Mouse (Mus musculus) forebrain, embryonic 16.5 days (tissue): ENCODE data around the gene Arhgap27. TPM values are rescaled to one million over a fixed set of nuclear protein-coding genes. Genes with fewer than 3 reads are reported as not detected.

ENCODE experiments used
- ATAC-seq: fragments of 200-750 bp; cut with Nextera tagmentation; 2 replicates; pipeline ENCODE4 v1.8.0; 2017; ENCODE audit warnings: mild to moderate bottlenecking, moderate library complexity
- H3K27ac ChIP-seq: fragments of 300-500 bp; sonication (generic); 2 replicates; pipeline ENCODE4 v1.5.1; 2014; ENCODE audit warnings: low read length, control low read depth
- H3K27me3 ChIP-seq: fragments of 300-500 bp; sonication (generic); replicated peaks from 2 replicates; pipeline ENCODE4 v1.6.1; 2014; ENCODE audit warnings: low read length; ENCODE audit not compliant: control insufficient read depth, insufficient read depth
- H3K36me3 ChIP-seq: fragments of 300-500 bp; sonication (generic); 2 replicates; pipeline ENCODE4 v1.6.1; 2014; ENCODE audit not compliant: control insufficient read depth, insufficient read depth
- H3K4me1 ChIP-seq: fragments of 300-500 bp; sonication (generic); replicated peaks from 2 replicates; pipeline ENCODE4 v1.6.1; 2014; ENCODE audit warnings: low read length; ENCODE audit not compliant: control insufficient read depth, insufficient read depth
- H3K4me2 ChIP-seq: fragments of 300-500 bp; sonication (generic); 2 replicates; pipeline ENCODE4 v1.6.1; 2014; ENCODE audit warnings: mild to moderate bottlenecking, low read length, control low read depth
- H3K4me3 ChIP-seq: fragments of 300-500 bp; sonication (generic); replicated peaks from 2 replicates; pipeline ENCODE4 v1.5.1; 2014; ENCODE audit warnings: mild to moderate bottlenecking, low read length, control low read depth
- H3K9ac ChIP-seq: fragments of 300-500 bp; sonication (generic); replicated peaks from 2 replicates; pipeline ENCODE4 v1.6.1; 2014; ENCODE audit warnings: low read depth, low read length, control low read depth
- H3K9me3 ChIP-seq: fragments of 300-500 bp; sonication (generic); 2 replicates; pipeline ENCODE4 v1.6.1; 2016; ENCODE audit warnings: low read length; ENCODE audit not compliant: control insufficient read depth
- WGBS: fragments of 180-500 bp; shearing (Covaris S2); extraction: QIAGEN DNeasy Blood & Tissue Kit; methylation state at CpG from one replicate; pipeline ENCODE4 v1.1.7; 2014; 5-methylcytosine and 5-hydroxymethylcytosine counted together
- polyA plus RNA-seq: library from polyadenylated mRNA; unstranded; fragments of >200 nt; fragmentation: Nextera tagmentation; extraction: Ambion mirVana; gene quantifications from 2 replicates; pipeline ENCODE4 v1.2.1, GENCODE M21; 2015

Arhgap27 gene
- polyA plus RNA-seq, 1 experiment from 2014 or later = 3.0 TPM

GRCm38 (mm10) chr11:103404618-103405017 lies 41.1 kb upstream of the Arhgap27 start:
- H3K9me3 ChIP-seq = no peaks in the 10 kb centered on the region
- H3K9ac ChIP-seq = no peak overlapping the region
- H3K4me2 ChIP-seq = no peak overlapping the region
- ATAC-seq = no peak
- H3K4me3 ChIP-seq = no peak overlapping the region
- H3K27me3 ChIP-seq = no peaks in the 10 kb centered on the region
- H3K4me1 ChIP-seq = no peaks in the 10 kb centered on the region
- H3K36me3 ChIP-seq = no peaks in the 10 kb centered on the region
- no peak overlapping the region for H3K27ac ChIP-seq

- no peaks in the 10 kb centered on the region for H3K36me3 ChIP-seq
- H3K27me3 ChIP-seq = no peaks in the 10 kb centered on the region
- ATAC-seq = no peak
- no peaks in the 10 kb centered on the region for H3K9me3 ChIP-seq
- no peak overlapping the region for H3K4me2 ChIP-seq
- no peak overlapping the region for H3K27ac ChIP-seq
- 70% methylated on average over 4 of the region's 4 CpGs for WGBS
- no peaks in the 10 kb centered on the region for H3K4me1 ChIP-seq
- no peak overlapping the region for H3K9ac ChIP-seq
- H3K4me3 ChIP-seq = no peak overlapping the region
Measured at GRCm38 (mm10) chr11:103403776-103404175, 40.3 kb upstream of the Arhgap27 start.

GRCm38 (mm10) chr11:103402738-103403137 lies 39.2 kb upstream of the Arhgap27 start:
- WGBS = 86% methylated on average over 5 of the region's 5 CpGs
- no peak for ATAC-seq
- no peaks in the 10 kb centered on the region for H3K36me3 ChIP-seq
- H3K4me1 ChIP-seq = no peaks in the 10 kb centered on the region
- H3K4me2 ChIP-seq = no peak overlapping the region
- H3K27me3 ChIP-seq = no peaks in the 10 kb centered on the region
- H3K9ac ChIP-seq = no peak overlapping the region
- H3K4me3 ChIP-seq = no peak overlapping the region
- no peaks in the 10 kb centered on the region for H3K9me3 ChIP-seq
- no peak overlapping the region for H3K27ac ChIP-seq

GRCm38 (mm10) chr11:103402198-103402597 lies 38.7 kb upstream of the Arhgap27 start:
- no peaks in the 10 kb centered on the region for H3K27me3 ChIP-seq
- H3K36me3 ChIP-seq = no peaks in the 10 kb centered on the region
- H3K9ac ChIP-seq = no peak overlapping the region
- 50% methylated on average over 2 of the region's 2 CpGs for WGBS
- no peak overlapping the region for H3K4me3 ChIP-seq
- H3K9me3 ChIP-seq = no peaks in the 10 kb centered on the region
- H3K4me2 ChIP-seq = no peak overlapping the region
- no peaks in the 10 kb centered on the region for H3K4me1 ChIP-seq
- H3K27ac ChIP-seq = no peak overlapping the region
- no peak for ATAC-seq

- H3K27ac ChIP-seq = no peak overlapping the region
- H3K4me1 ChIP-seq = no peaks in the 10 kb centered on the region
- WGBS = 89% methylated on average over 4 of the region's 4 CpGs
- H3K9me3 ChIP-seq = no peaks in the 10 kb centered on the region
- H3K4me3 ChIP-seq = no peak overlapping the region
- no peak for ATAC-seq
- H3K9ac ChIP-seq = no peak overlapping the region
- peaks cover 4% of the 10 kb centered on the region; the same call in 1 of the 2 replicates for H3K36me3 ChIP-seq
- no peaks in the 10 kb centered on the region for H3K27me3 ChIP-seq
- no peak overlapping the region for H3K4me2 ChIP-seq
Measured at GRCm38 (mm10) chr11:103399986-103400385, 36.5 kb upstream of the Arhgap27 start.

GRCm38 (mm10) chr11:103399050-103399449 lies 35.6 kb upstream of the Arhgap27 start:
- H3K27ac ChIP-seq = no peak overlapping the region
- no peak for ATAC-seq
- H3K9me3 ChIP-seq = no peaks in the 10 kb centered on the region
- no peaks in the 10 kb centered on the region for H3K4me1 ChIP-seq
- no peaks in the 10 kb centered on the region for H3K27me3 ChIP-seq
- WGBS = 91% methylated on average over 3 of the region's 3 CpGs
- H3K36me3 ChIP-seq = peaks cover 10% of the 10 kb centered on the region
- no peak overlapping the region for H3K4me3 ChIP-seq
- no peak overlapping the region for H3K4me2 ChIP-seq
- H3K9ac ChIP-seq = no peak overlapping the region

- Histone ChIP-seq H3K4me1 (no peaks in the 10 kb centered on the region), H3K36me3 (peaks cover 17% of the 10 kb centered on the region), H3K27me3 (no peaks in the 10 kb centered on the region), H3K9me3 (no peaks in the 10 kb centered on the region), H3K4me2 (no peak overlapping the region), H3K9ac (no peak overlapping the region), H3K27ac (no peak overlapping the region), H3K4me3 (no peak overlapping the region)
- whole genome bisulfite sequencing = 88% methylated on average over 4 of the region's 4 CpGs
- no peak for ATAC-seq
Measured at GRCm38 (mm10) chr11:103396682-103397081, 33.2 kb upstream of the Arhgap27 start.

GRCm38 (mm10) chr11:103396236-103396635 lies 32.7 kb upstream of the Arhgap27 start:
- Histone ChIP-seq H3K27ac (no peak overlapping the region), H3K4me2 (no peak overlapping the region), H3K4me1 (no peaks in the 10 kb centered on the region), H3K9ac (no peak overlapping the region), H3K9me3 (no peaks in the 10 kb centered on the region), H3K27me3 (no peaks in the 10 kb centered on the region), H3K36me3 (peaks cover 17% of the 10 kb centered on the region), H3K4me3 (no peak overlapping the region)
- ATAC-seq = no peak
- WGBS = 96% methylated on average over 4 of the region's 4 CpGs

- Histone ChIP-seq H3K4me3 (no peak overlapping the region), H3K4me1 (no peaks in the 10 kb centered on the region), H3K27me3 (no peaks in the 10 kb centered on the region), H3K27ac (no peak overlapping the region), H3K9ac (no peak overlapping the region), H3K36me3 (peaks cover 17% of the 10 kb centered on the region), H3K9me3 (no peaks in the 10 kb centered on the region), H3K4me2 (no peak overlapping the region)
- WGBS = 92% methylated on average over 7 of the region's 7 CpGs
- ATAC-seq = no peak
Measured at GRCm38 (mm10) chr11:103394604-103395003, 31.1 kb upstream of the Arhgap27 start.

- ATAC-seq = no peak
- no peaks in the 10 kb centered on the region for H3K27me3 ChIP-seq
- 92% methylated on average over 7 of the region's 7 CpGs for whole genome bisulfite sequencing
- H3K36me3 ChIP-seq = peaks cover 17% of the 10 kb centered on the region
- H3K4me2 ChIP-seq = no peak overlapping the region
- H3K4me1 ChIP-seq = no peaks in the 10 kb centered on the region
- no peak overlapping the region for H3K27ac ChIP-seq
- no peak overlapping the region for H3K9ac ChIP-seq
- H3K4me3 ChIP-seq = no peak overlapping the region
- no peaks in the 10 kb centered on the region for H3K9me3 ChIP-seq
Measured at GRCm38 (mm10) chr11:103394025-103394424, 30.5 kb upstream of the Arhgap27 start.
